Mouse (Mus musculus): ENCODE results near the gene Sbk1. TPM values are rescaled to one million over a fixed set of nuclear protein-coding genes. Genes with fewer than 3 reads are reported as not detected.

Gene Sbk1
- polyA plus RNA-seq, 1 experiment from 2014 or later = 17.6 TPM

DNA sequence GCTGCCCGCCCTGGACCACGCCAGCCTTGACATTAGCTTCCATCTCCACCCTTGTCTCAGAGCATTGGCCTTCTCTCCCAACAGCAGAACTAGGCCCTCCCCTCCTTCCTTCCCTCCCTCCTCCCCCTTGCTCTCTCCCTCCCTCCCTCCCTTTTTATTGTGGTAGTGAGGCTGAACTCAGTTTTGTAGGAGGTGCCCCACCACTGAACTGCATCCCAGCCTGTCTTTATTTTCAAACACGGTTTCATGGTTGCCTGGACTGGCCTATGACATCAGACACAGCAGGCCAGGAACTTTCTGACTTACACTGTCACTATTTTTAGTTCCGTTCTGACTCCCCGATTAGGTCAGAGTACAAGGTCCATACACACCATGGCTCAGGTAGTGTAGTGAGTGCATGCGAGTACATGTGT, 67.8 kb downstream of the Sbk1 start:
- ATAC-seq (replicated peaks; ENCODE audit: insufficient number of reproducible peaks, low FRiP score, low TSS enrichment) = no peak
- Histone ChIP-seq H3K27me3 (ENCODE audit: control insufficient read depth, insufficient read depth, low read length) (no peaks in the 10 kb centered on the region), H3K4me3 (ENCODE audit: low read depth, low read length) (no peak overlapping the region), H3K9me3 (replicated peaks; ENCODE audit: control insufficient read depth, low read length) (no peaks in the 10 kb centered on the region), H3K27ac (ENCODE audit: low read depth, low read length) (no peak overlapping the region), H3K4me1 (ENCODE audit: control insufficient read depth, insufficient read depth, low read length) (0 out of 2 replicates have a peak, but pooled peaks cover 3% of the 10 kb centered on the region), H3K4me2 (no peak overlapping the region), H3K36me3 (ENCODE audit: control insufficient read depth, insufficient read depth, low read length) (no peaks in the 10 kb centered on the region), H3K9ac (ENCODE audit: low read depth, low read length) (no peak overlapping the region)
- 60% methylated on average over 6 of the region's 6 CpGs for WGBS (ENCODE audit: insufficient replicate concordance)

DNA sequence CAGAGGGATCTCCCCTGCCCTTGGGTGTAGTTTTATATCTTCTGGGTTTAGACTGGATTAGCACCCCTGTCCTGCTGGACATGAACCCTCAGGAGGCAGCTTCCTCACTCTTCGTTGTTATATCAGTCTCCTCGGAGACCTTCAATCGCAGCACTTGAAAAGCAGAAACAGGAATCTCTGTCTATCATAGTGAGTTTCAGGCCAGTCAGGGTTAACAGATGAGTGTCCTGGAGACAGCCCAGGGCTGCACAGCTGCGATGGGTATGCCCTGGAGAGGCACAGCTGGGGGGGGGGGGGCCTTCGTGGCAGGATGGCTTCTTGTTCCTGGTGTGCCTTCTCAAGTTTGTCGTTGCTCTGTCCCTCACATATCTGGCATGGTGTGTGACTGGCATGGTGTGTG, 68.5 kb downstream of the Sbk1 start:
- ATAC-seq (replicated peaks; ENCODE audit: insufficient number of reproducible peaks, low FRiP score, low TSS enrichment) = no peak
- H3K4me1 ChIP-seq (ENCODE audit: control insufficient read depth, insufficient read depth, low read length) = 0 out of 2 replicates have a peak, but pooled peaks cover 3% of the 10 kb centered on the region
- no peaks in the 10 kb centered on the region for H3K36me3 ChIP-seq (ENCODE audit: control insufficient read depth, insufficient read depth, low read length)
- H3K9me3 ChIP-seq (replicated peaks; ENCODE audit: control insufficient read depth, low read length) = no peaks in the 10 kb centered on the region
- no peaks in the 10 kb centered on the region for H3K27me3 ChIP-seq (ENCODE audit: control insufficient read depth, insufficient read depth, low read length)
- WGBS (ENCODE audit: insufficient replicate concordance) = 32% methylated on average over 6 of the region's 6 CpGs
- no peak overlapping the region for H3K9ac ChIP-seq (ENCODE audit: low read depth, low read length)
- no peak overlapping the region for H3K4me3 ChIP-seq (ENCODE audit: low read depth, low read length)
- H3K27ac ChIP-seq (ENCODE audit: low read depth, low read length) = no peak overlapping the region
- no peak overlapping the region for H3K4me2 ChIP-seq

Other genes starting within 250 kb of the Sbk1 start
- gene Gsg1l, start 190.2 kb upstream of the Sbk1 start, polyA plus RNA-seq (2014; fragmentation: Nextera tagmentation; extraction: Ambion mirVana) = 6.4 and 9.1 TPM in 2 replicates
- gene Xpo6, start 72.1 kb upstream of the Sbk1 start, polyA plus RNA-seq (2014; fragmentation: Nextera tagmentation; extraction: Ambion mirVana) = 39.9 and 44.3 TPM in 2 replicates
- 5.1 and 6.1 TPM in 2 replicates for gene Lat, start 97.0 kb downstream of the Sbk1 start, polyA plus RNA-seq (2014; fragmentation: Nextera tagmentation; extraction: Ambion mirVana)
- gene Spns1, start 104.8 kb downstream of the Sbk1 start, polyA plus RNA-seq (2014; fragmentation: Nextera tagmentation; extraction: Ambion mirVana) = 31.5 and 40.1 TPM in 2 replicates
- 1.6 and 1.8 TPM in 2 replicates for gene Nfatc2ip, start 124.1 kb downstream of the Sbk1 start, polyA plus RNA-seq (2014; fragmentation: Nextera tagmentation; extraction: Ambion mirVana)
- gene Cd19, start 142.3 kb downstream of the Sbk1 start, polyA plus RNA-seq (2014; fragmentation: Nextera tagmentation; extraction: Ambion mirVana) = not detected in 2 replicates
- 18.1 and 23.0 TPM in 2 replicates for gene Rabep2, start 156.1 kb downstream of the Sbk1 start, polyA plus RNA-seq (2014; fragmentation: Nextera tagmentation; extraction: Ambion mirVana)
- 5.0 and 7.5 TPM in 2 replicates for gene Atp2a1, start 190.5 kb downstream of the Sbk1 start, polyA plus RNA-seq (2014; fragmentation: Nextera tagmentation; extraction: Ambion mirVana)
- gene Sh2b1, start 202.8 kb downstream of the Sbk1 start, polyA plus RNA-seq (2014; fragmentation: Nextera tagmentation; extraction: Ambion mirVana) = 33.7 and 36.0 TPM in 2 replicates
- 167 and 187 TPM in 2 replicates for gene Tufm, start 214.7 kb downstream of the Sbk1 start, polyA plus RNA-seq (2014; fragmentation: Nextera tagmentation; extraction: Ambion mirVana)
- gene Atxn2l, start 230.8 kb downstream of the Sbk1 start, polyA plus RNA-seq (2014; fragmentation: Nextera tagmentation; extraction: Ambion mirVana) = 38.2 and 39.9 TPM in 2 replicates